13 mouse cellular contexts compared by ENCODE assay signal in genomic region chr12:102652420-102652819, GRCm38 (mm10). TPM values are rescaled to one million over a fixed set of nuclear protein-coding genes. Genes with fewer than 3 reads are reported as not detected.
DNase-seq lines count a peak whose midpoint lies in the region; ATAC-seq and TF ChIP-seq lines count a peak whose summit lies in the region.
"Had no signal": no experiment of that assay in that cellular context is flagged by ENCODE, and none has a peak within 500 bp of the region (broad histone marks: within the 10 kb centered on the region; RNA-seq: fewer than 3 reads in every experiment).

No protein-coding gene starts in this region.

- peaks cover 20% of the 10 kb centered on the region for H3K4me1 ChIP-seq in liver, embryonic 13.5 days (replicated peaks)
- peaks cover 14% of the 10 kb centered on the region for H3K4me1 ChIP-seq in intestine, postnatal 0 days (replicated peaks; ENCODE audit: control insufficient read depth, insufficient read depth, low read length)

- 22% methylated on average over 8 of the region's 8 CpGs for WGBS in liver, embryonic 13.5 days (ENCODE audit: insufficient replicate concordance)
- 34% methylated on average over 8 of the region's 8 CpGs for WGBS in intestine, postnatal 0 days

- no peak for DNase-seq in frontal cortex, postnatal 36 days (ENCODE audit: low spot score in 2 of 2)
- DNase-seq in liver, embryonic 13.5 days: no peak
- DNase-seq in liver: no peak
- DNase-seq in thymus, postnatal 14 days: peak; percentile 52
- DNase-seq in cerebellum, postnatal 36 days: no peak
- no peak for DNase-seq in urinary bladder, postnatal 10 days (ENCODE audit: low spot score)
- DNase-seq: B cell, adult 2 months had no signal

- peak; percentile 1; the same call in 1 of the 2 replicates for ATAC-seq in frontal cortex, adult (ENCODE audit: low TSS enrichment)
- ATAC-seq in liver, embryonic 13.5 days (ENCODE audit: low read depth): 0 out of 2 replicates have a peak, but pooled peaks have one; percentile 21
- peak; percentile 47 for ATAC-seq in intestine, postnatal 0 days
- ATAC-seq: hindbrain, postnatal 0 days had no signal

- H3K4me2 ChIP-seq in liver, embryonic 13.5 days: no peak overlapping the region
- no peak overlapping the region for H3K4me2 ChIP-seq in intestine, postnatal 0 days (replicated peaks; ENCODE audit: low read depth)
- H3K4me2 ChIP-seq: embryonic facial prominence, embryonic 12.5 days; midbrain, embryonic 12.5 days had no signal

- H3K27me3 ChIP-seq in liver, embryonic 13.5 days: no peaks in the 10 kb centered on the region
- no peaks in the 10 kb centered on the region for H3K27me3 ChIP-seq in intestine, postnatal 0 days (replicated peaks; ENCODE audit: control insufficient read depth, insufficient read depth, low read length)
- H3K27me3 ChIP-seq: embryonic facial prominence, embryonic 12.5 days; midbrain, embryonic 12.5 days had no signal

- TF ChIP-seq CTCF in intestine, postnatal 0 days (IDR thresholded peaks at IDR 0.05; ENCODE audit: low read depth): no peak

- H3K27ac ChIP-seq in liver, embryonic 13.5 days: no peak overlapping the region
- H3K27ac ChIP-seq in intestine, postnatal 0 days (ENCODE audit: low read depth, low read length): peak overlapping the region; percentile 46
- H3K27ac ChIP-seq: embryonic facial prominence, embryonic 12.5 days; hindbrain, postnatal 0 days; liver, embryonic 14.5 days; midbrain, embryonic 12.5 days had no signal

- no peaks in the 10 kb centered on the region for H3K9me3 ChIP-seq in liver, embryonic 13.5 days (replicated peaks)
- H3K9me3 ChIP-seq in intestine, postnatal 0 days (ENCODE audit: control insufficient read depth): no peaks in the 10 kb centered on the region
- H3K9me3 ChIP-seq: embryonic facial prominence, embryonic 12.5 days; midbrain, embryonic 12.5 days had no signal

- no peak overlapping the region for H3K4me3 ChIP-seq in liver, embryonic 13.5 days (replicated peaks)
- no peak overlapping the region for H3K4me3 ChIP-seq in intestine, postnatal 0 days (ENCODE audit: low read depth, low read length)
- H3K4me3 ChIP-seq: embryonic facial prominence, embryonic 12.5 days; midbrain, embryonic 12.5 days had no signal

- H3K9ac ChIP-seq in liver, embryonic 13.5 days: no peak overlapping the region
- no peak overlapping the region for H3K9ac ChIP-seq in intestine, postnatal 0 days (ENCODE audit: low read depth, low read length)
- H3K9ac ChIP-seq: embryonic facial prominence, embryonic 12.5 days; liver, embryonic 14.5 days; midbrain, embryonic 12.5 days had no signal

- no peaks in the 10 kb centered on the region for H3K36me3 ChIP-seq in liver, embryonic 13.5 days
- H3K36me3 ChIP-seq in intestine, postnatal 0 days (ENCODE audit: control insufficient read depth, insufficient read depth): peaks cover 16% of the 10 kb centered on the region; the same call in 1 of the 2 replicates
- H3K36me3 ChIP-seq: embryonic facial prominence, embryonic 12.5 days; midbrain, embryonic 12.5 days had no signal

RNA-seq across cellular contexts. Expression of gene Itpk1, which starts 52.3 kb away (rescaled TPM):
- polyA plus RNA-seq in liver, embryonic 13.5 days (2015; fragmentation: Nextera tagmentation; extraction: Ambion mirVana): 3.0 and 3.3 TPM in 2 replicates
- 56.3 and 57.4 TPM in 2 replicates for polyA plus RNA-seq in intestine, postnatal 0 days (2015; fragmentation: Nextera tagmentation; extraction: Ambion mirVana)

Comparison
In these comparisons a context has a peak if more than half of its experiments do, and no peak if none do; other contexts are left out.
1. RNA of gene Itpk1, which starts 52.3 kb away (polyA plus RNA-seq): 56.3 to 57.4 TPM in intestine, postnatal 0 days; 3.0 to 3.3 TPM in liver, embryonic 13.5 days; every median in the first group is over 10 times any median in the second.
2. Peak in every context shown above with its lines, with median percentiles within 50 percentile points of each other: ATAC-seq.